Mouse (Mus musculus): Measurements from ENCODE around the gene Esrrg.

Gene Esrrg

DNA sequence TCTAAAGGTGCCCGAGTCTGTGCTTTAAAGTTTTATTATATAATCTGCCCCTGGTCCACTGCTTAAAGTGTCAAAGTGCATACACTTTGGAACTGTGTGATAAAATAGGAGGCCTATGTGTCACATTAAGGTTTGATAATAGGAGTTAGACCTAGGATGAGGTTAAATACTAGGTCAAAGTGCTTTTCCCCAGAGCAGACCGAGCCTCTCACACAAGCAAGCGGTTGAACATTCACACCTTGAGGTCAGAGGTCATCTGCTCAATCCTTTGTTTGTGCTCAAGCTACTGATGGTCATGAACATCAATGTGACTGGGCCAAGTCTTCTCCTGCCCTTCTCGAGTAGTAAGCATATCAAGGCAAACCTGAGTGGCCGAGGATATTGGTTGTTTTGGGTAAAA is 218.3 kb downstream of the Esrrg start:
- no peak for DNase-seq (ENCODE audit: low spot score in 2 of 2)

DNA sequence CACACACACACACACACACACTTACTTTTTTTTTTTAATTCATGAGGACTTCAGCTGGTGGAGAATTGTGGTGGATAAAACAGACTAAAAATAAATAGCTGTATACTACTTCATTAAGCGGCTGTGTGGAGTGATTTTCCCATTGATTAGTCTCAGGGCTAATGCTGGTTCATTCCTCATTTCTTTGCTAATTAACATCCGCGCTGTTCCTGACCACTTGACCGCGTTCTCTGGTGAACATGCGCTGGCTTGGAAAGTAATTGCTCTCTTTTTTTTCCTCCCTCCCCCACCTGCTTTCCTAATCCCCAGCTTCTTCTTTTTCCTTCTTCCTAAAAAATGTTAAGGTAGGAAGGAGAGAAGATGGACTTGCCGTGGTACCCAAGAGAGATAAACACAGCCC is 222.3 kb downstream of the Esrrg start:
- no peak for DNase-seq (ENCODE audit: low spot score in 2 of 2)

DNA sequence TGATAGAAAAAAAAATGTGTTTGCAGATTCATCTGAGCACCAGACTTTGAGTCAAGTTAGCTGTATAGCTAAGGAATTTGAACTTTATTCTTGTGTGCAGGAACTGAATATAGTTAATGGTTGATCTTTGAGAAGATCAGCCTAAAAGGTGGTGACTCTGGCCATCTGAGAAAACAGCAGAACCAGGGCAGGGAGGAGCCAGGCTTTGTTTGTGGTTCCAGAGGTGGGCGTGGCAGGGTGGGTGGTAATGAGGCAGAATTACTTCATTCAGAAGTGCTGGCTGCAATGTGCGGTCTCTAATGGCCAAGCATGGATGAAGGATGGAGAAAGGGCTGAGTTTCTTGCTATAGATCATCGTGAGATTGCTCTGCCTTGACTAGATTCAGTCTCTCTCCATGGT is 224.3 kb downstream of the Esrrg start:
- no peak for DNase-seq (ENCODE audit: low spot score in 2 of 2)

DNA sequence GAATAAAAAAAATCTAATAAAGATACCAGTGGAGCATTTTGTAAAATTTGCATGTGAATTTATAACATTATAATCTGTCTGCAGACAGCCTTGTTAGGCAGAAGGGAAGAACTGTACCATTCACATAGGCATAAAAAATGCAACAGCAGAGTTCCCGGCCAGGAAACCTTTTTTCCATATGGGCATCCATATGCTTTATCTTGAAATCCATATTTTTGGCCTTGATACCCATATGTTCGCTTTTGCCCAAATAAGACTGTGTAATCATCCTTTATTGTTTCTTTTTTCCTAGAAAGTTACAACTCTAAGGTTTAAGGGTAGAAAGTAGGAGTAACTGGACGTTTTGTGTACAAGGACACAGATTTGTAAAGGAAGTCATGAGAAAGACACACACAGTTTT is 226.0 kb downstream of the Esrrg start:
- DNase-seq (ENCODE audit: low spot score in 2 of 2): no peak

- DNase-seq (ENCODE audit: low spot score in 2 of 2): no peak
These were observed 227.8 kb downstream of the Esrrg start for GRCm38 (mm10) chr1:187836384-187836783.

GRCm38 (mm10) chr1:187836876-187837275 is 228.3 kb downstream of the Esrrg start:
- DNase-seq (ENCODE audit: low spot score in 2 of 2): peak; percentile 9 to 16

- no peak for DNase-seq (ENCODE audit: low spot score in 2 of 2)
These were observed 233.0 kb downstream of the Esrrg start for GRCm38 (mm10) chr1:187841629-187842028.

GRCm38 (mm10) chr1:187842702-187843101 is 234.1 kb downstream of the Esrrg start:
- no peak for DNase-seq (ENCODE audit: low spot score in 2 of 2)

DNA sequence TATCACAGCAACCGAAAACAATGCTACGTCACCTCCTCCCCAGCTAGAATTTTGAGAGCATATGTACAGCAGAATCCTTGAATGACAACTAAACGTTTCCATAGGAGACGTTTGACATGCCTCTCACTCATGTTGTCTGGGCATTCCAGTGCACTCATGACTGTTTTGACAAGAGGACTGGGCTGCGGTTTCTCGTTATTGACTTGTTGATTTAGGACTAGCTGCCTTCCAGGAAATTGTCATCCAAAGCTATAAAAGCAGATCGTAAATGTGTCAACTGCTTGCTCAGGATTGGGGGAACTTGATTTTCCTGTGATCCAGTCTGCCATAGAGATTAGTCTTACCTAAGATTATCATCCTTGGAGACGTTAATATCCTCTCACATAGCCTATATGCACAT is 245.6 kb downstream of the Esrrg start:
- no peak for DNase-seq (ENCODE audit: low spot score in 2 of 2)

DNA sequence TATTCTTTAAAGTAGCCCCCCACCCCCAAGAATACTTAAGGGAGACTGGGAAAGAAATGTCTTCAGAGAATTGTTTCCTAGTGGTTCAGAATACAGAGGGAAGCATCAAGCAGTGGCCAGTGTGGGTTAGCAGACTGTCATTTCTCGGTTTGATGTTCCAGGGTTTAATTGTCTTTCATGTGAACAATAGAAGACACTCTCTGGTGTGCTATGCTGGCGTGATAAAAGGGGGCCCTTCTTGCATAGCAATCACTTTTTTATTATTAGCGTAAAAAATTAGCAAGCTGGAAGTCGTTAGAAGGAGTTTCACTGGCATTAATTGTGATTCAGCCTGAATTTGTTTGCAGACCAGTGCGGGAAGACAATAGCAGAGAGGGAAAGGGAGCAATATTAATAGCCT is 253.7 kb downstream of the Esrrg start:
- DNase-seq (ENCODE audit: low spot score in 2 of 2): no peak

DNA sequence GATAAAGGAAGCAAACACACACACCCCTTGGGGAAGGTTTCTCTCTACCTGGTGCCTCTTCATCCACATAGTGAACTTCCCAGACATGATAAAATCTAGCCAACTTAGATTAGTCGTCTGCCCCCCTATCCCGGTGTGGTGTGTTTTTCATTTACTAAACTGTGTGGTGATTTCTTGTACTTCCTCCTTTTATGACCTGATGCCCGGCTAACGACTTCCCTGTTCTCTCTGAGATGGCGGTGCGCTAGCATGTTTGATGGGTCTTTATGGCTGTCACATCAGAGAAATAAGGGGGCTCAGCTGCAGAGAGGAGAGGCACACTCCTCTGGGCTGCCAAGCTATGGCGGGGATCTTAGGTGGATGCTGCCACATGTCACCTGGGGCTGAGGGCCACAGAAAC is 259.8 kb downstream of the Esrrg start:
- no peak for DNase-seq (ENCODE audit: low spot score in 2 of 2)

DNA sequence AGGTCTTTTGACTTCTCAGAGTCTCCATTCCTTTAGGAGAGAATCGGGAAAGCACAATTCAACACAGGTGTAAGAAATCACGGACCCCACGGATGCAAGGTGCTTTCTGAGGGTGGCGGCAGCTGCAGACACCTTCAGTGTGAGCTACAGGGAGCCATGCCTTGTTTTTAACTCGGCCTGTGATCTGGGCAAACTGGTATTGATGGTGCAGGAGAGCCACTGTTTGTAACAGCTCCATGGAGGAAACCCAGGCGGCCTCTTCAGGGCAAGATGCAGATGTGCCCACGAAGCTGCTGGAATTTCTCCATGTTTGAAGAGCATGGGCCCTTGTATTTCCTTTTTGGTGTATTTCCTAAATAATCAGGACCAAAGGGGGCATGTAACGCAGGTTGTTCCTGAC is 263.6 kb downstream of the Esrrg start:
- DNase-seq (ENCODE audit: low spot score in 2 of 2): no peak

DNA sequence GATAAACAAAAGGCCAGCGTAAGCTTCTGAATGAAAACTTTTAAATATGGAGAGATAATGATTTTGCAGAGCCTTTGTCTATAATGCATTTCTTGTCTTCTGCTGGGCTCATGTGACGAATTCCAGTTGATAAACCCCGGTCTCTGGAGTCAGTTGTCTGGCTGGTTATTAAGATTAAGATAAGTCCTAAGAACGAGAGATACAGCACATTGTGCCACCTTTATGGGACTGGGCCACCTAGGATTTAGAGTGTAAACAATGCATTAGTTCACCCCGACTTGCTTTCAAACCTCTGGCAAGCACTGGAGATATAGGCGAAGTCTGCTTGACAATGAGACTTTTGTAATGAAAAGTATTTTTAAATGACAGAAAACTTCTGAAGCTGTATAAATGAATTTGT is 264.2 kb downstream of the Esrrg start:
- no peak for DNase-seq (ENCODE audit: low spot score in 2 of 2)

DNA sequence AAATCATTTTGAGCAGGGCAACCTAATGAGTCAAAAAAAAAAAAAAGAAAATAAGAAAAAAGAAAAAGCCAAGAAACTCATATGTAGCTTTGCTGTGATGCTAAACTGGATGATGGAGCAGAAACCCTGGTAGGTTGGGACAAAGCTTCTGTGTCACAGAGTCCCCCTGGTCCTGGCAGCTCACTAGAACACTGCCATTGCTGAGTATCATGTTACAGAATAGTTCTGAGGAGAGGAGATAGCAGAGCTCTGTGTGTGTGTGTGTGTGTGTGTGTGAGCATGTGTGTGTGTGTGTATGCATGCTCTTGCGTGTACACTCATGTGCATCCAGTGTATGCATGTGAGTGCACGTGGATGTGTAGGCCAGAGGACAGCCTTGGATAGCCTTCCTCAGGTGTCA is 265.2 kb downstream of the Esrrg start:
- no peak for DNase-seq (ENCODE audit: low spot score in 2 of 2)

- DNase-seq (ENCODE audit: low spot score in 2 of 2): no peak
These were observed 278.7 kb downstream of the Esrrg start for GRCm38 (mm10) chr1:187887270-187887669.

DNA sequence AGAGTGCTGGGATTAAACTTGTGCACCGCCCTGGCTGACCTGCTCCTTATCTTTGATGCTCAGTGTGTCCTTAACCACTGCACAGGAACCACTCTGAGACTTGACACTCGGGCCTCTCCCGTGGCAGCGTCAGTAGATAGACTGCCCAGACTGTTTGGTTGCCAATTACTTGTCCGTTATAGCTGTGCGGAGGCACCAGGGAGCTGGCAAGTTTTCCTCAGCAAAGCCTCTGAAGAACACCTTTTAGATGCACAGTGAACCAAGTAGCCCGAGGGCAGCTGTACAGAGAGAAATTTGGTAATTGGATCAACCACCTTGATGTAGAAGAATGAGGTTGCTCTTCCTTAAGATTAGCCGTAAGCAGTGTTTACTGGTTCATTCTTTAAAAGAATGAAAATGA is 279.6 kb downstream of the Esrrg start:
- DNase-seq (ENCODE audit: low spot score in 2 of 2): no peak

- DNase-seq (ENCODE audit: low spot score in 2 of 2): no peak
These were observed 280.5 kb downstream of the Esrrg start for GRCm38 (mm10) chr1:187889096-187889495.

- no peak for DNase-seq (ENCODE audit: low spot score in 2 of 2)
These were observed 282.7 kb downstream of the Esrrg start for GRCm38 (mm10) chr1:187891262-187891661.

- no peak for DNase-seq (ENCODE audit: low spot score in 2 of 2)
These were observed 286.9 kb downstream of the Esrrg start for GRCm38 (mm10) chr1:187895459-187895858.

- no peak for DNase-seq (ENCODE audit: low spot score in 2 of 2)
These were observed 287.7 kb downstream of the Esrrg start for GRCm38 (mm10) chr1:187896291-187896690.

- no peak for DNase-seq (ENCODE audit: low spot score in 2 of 2)
These were observed 288.3 kb downstream of the Esrrg start for GRCm38 (mm10) chr1:187896910-187897309.

DNA sequence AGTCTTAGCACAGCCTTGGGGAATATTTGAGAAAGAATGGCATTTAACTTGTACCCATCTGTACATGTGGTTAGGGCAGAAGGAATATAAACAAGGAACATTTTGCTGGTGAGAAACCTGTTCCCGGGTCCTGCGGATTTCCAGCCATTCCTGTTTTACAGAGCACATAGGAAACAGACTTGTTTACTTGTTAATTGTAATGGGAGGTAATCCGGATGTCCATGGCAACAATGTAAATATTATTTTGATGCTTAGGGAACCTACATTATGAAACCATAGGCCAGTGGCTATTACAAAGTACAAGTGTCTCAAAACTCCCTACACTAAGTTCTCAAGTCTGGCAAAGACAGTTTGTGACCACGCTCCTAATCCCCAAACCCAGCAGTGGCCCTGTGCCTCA is 290.9 kb downstream of the Esrrg start:
- no peak for DNase-seq (ENCODE audit: low spot score in 2 of 2)

DNA sequence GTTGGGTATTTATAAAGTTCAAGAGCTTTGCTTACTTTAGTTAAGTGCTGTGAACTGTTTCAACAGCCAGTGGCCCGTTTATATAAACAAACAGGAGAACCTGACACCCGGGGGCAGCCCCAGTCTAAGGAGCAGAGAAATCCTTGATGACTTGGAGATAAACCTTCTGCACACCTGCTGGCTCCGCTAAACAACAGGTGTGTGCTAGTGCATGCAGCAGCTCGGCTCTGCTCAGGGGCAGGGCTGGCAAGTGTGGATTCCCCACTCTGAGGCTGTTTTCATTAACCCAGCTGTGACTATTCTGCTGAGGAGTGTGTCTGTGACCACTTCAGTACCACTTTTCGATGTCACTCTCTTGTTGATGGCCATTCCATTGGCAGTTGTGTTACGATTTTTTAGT is 292.2 kb downstream of the Esrrg start:
- no peak for DNase-seq (ENCODE audit: low spot score in 2 of 2)

GRCm38 (mm10) chr1:187902176-187902575 is 293.6 kb downstream of the Esrrg start:
- DNase-seq (ENCODE audit: low spot score in 2 of 2): no peak

DNA sequence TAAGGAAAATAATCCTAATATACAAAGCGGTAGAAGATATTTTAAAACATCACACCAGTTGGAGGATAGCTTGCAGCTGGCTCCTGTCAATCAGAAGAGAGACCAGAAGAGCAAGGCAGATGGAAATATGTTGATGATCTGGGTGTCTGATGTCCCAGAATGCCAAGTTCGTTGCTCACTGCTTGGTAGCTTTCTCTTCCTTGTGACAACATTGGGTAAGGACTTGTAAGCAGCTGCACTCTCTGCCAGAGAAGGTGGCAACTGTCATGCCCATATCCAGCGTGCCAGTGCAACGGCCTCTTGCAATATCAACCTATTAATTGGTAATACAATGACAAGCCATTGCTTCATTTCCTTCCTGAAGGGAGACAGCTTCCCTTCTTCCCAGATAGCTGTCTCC is 296.1 kb downstream of the Esrrg start:
- no peak for DNase-seq (ENCODE audit: low spot score in 2 of 2)

Data from right cerebral cortex, adult 2 months (tissue).